ENCODE assay signal across 9 mouse cellular contexts in genomic region chr2:4562373-4562772, GRCm38 (mm10).
DNase-seq lines count a peak whose midpoint lies in the region; ATAC-seq and TF ChIP-seq lines count a peak whose summit lies in the region.
"Had no signal": no experiment of that assay in that cellular context is flagged by ENCODE, and none has a peak within 500 bp of the region (broad histone marks: within the 10 kb centered on the region; RNA-seq: fewer than 3 reads in every experiment).

No protein-coding gene starts in this region.

- H3K4me1 ChIP-seq in heart, embryonic 15.5 days (replicated peaks), result peaks cover 71% of the 10 kb centered on the region
- peaks cover 44% of the 10 kb centered on the region for H3K4me1 ChIP-seq in bone marrow macrophage, adult 2 months (ENCODE audit: control insufficient read depth, insufficient read depth, low read length)
- peaks cover 56% of the 10 kb centered on the region for H3K4me1 ChIP-seq in hindbrain, embryonic 12.5 days
- peaks cover 58% of the 10 kb centered on the region for H3K4me1 ChIP-seq in liver, embryonic 16.5 days (ENCODE audit: control insufficient read depth, low read depth, low read length)

- DNase-seq in heart, adult 8-10 months (ENCODE audit: low spot score), result no peak
- DNase-seq in left cerebral cortex, postnatal 4 days, result no peak
- no peak for DNase-seq in adrenal gland, postnatal 4 days (ENCODE audit: low spot score in 2 of 2)
- no peak for DNase-seq in B cell, adult 2 months

- intact Hi-C loops in left cerebral cortex, postnatal 4 days (cut with DNase I), result no loop called here

- no peaks in the 10 kb centered on the region for H3K9me3 ChIP-seq in heart, embryonic 15.5 days (replicated peaks)
- H3K9me3 ChIP-seq in hindbrain, embryonic 12.5 days (replicated peaks), result no peaks in the 10 kb centered on the region
- no peaks in the 10 kb centered on the region for H3K9me3 ChIP-seq in liver, embryonic 16.5 days (replicated peaks; ENCODE audit: control insufficient read depth, low read length)

- no peak for TF ChIP-seq CTCF in bone marrow macrophage, adult 2 months (IDR thresholded peaks at IDR 0.05; ENCODE audit: low read depth, low read length)

- WGBS in heart, embryonic 15.5 days, result 77% methylated on average over 3 of the region's 3 CpGs
- 76% methylated on average over 3 of the region's 3 CpGs for WGBS in hindbrain, embryonic 12.5 days
- 53% methylated on average over 3 of the region's 3 CpGs for WGBS in liver, embryonic 16.5 days (ENCODE audit: insufficient replicate concordance)

- no peak for ATAC-seq in heart, embryonic 15.5 days (replicated peaks; ENCODE audit: insufficient number of reproducible peaks, insufficient read depth, low FRiP score, low read depth)
- ATAC-seq in hindbrain, embryonic 12.5 days (ENCODE audit: low FRiP score), result no peak
- ATAC-seq in liver, embryonic 16.5 days (ENCODE audit: low read depth), result peak; percentile 10; the same call in 1 of the 2 replicates

- TF ChIP-seq POLR2A in bone marrow macrophage, adult 2 months (IDR thresholded peaks at IDR 0.05; ENCODE audit: borderline replicate concordance, low read depth, low read length), result no peak

- H3K4me3 ChIP-seq in heart, embryonic 15.5 days, result peak overlapping the region; percentile 61
- H3K4me3 ChIP-seq in bone marrow macrophage, adult 2 months (ENCODE audit: insufficient read depth, low read length), result peak overlapping the region; percentile 22; the same call in 1 of the 2 replicates
- peak overlapping the region; percentile 38; the same call in 1 of the 2 replicates for H3K4me3 ChIP-seq in hindbrain, embryonic 12.5 days
- peak overlapping the region; percentile 73 for H3K4me3 ChIP-seq in liver, embryonic 16.5 days (ENCODE audit: low read depth, low read length)

- peaks cover 15% of the 10 kb centered on the region for H3K36me3 ChIP-seq in heart, embryonic 15.5 days
- peaks cover 36% of the 10 kb centered on the region for H3K36me3 ChIP-seq in hindbrain, embryonic 12.5 days
- H3K36me3 ChIP-seq in liver, embryonic 16.5 days (ENCODE audit: control insufficient read depth, insufficient read depth), result peaks cover 35% of the 10 kb centered on the region

- H3K27ac ChIP-seq in heart, embryonic 15.5 days, result no peak overlapping the region
- H3K27ac ChIP-seq in bone marrow macrophage, adult 2 months (ENCODE audit: insufficient read depth, low read depth, low read length), result no peak overlapping the region
- H3K27ac ChIP-seq in hindbrain, embryonic 12.5 days, result peak overlapping the region; percentile 19; the same call in 1 of the 2 replicates
- H3K27ac ChIP-seq in liver, embryonic 16.5 days (ENCODE audit: low read length), result peak overlapping the region; percentile 97

- H3K27me3 ChIP-seq in heart, embryonic 15.5 days, result no peaks in the 10 kb centered on the region
- no peaks in the 10 kb centered on the region for H3K27me3 ChIP-seq in hindbrain, embryonic 12.5 days
- no peaks in the 10 kb centered on the region for H3K27me3 ChIP-seq in liver, embryonic 16.5 days (ENCODE audit: control insufficient read depth, insufficient read depth, low read depth, low read length)
- H3K27me3 ChIP-seq: CH12.LX had no signal

- peak overlapping the region; percentile 71 for H3K4me2 ChIP-seq in heart, embryonic 15.5 days
- peak overlapping the region; percentile 56 for H3K4me2 ChIP-seq in hindbrain, embryonic 12.5 days (replicated peaks)
- peak overlapping the region; percentile 76 for H3K4me2 ChIP-seq in liver, embryonic 16.5 days (ENCODE audit: low read depth, low read length)

- no peak overlapping the region for H3K9ac ChIP-seq in heart, embryonic 15.5 days
- H3K9ac ChIP-seq in hindbrain, embryonic 12.5 days, result no peak overlapping the region
- H3K9ac ChIP-seq in liver, embryonic 16.5 days (ENCODE audit: low read depth, low read length), result peak overlapping the region; percentile 81

Comparison
In these comparisons a context has a peak if more than half of its experiments do, and no peak if none do; other contexts are left out.
1. H3K27ac ChIP-seq: peak in hindbrain, embryonic 12.5 days (single experiment) and liver, embryonic 16.5 days (single experiment); none in heart, embryonic 15.5 days (single experiment) and bone marrow macrophage, adult 2 months (single experiment).
2. H3K4me3 ChIP-seq: peak in every context shown above with its lines; median percentile 73 in liver, embryonic 16.5 days; 61 in heart, embryonic 15.5 days; 38 in hindbrain, embryonic 12.5 days; 22 in bone marrow macrophage, adult 2 months.
3. Peak in every context shown above with its lines, with median percentiles within 50 percentile points of each other: H3K4me2 ChIP-seq.